Mouse (Mus musculus): ENCODE results near the gene Col1a1.

DNA sequence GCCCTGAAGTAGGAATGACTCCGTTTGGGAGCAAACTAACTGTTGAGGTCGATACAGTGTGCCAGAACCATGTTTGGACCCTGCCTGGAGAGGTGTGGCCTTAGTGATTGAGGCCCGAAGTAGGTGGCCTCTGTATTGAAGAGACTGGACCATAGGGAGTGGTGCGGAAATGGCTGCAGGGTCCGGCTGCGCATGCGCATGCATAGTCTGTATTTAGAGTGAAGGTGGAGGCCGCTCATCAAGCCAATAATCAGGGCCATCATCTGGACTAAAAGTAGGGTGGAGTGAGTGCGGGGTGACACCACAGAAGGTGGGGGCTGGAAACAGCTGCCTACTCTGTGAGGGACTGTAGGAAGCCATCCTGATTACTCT is 21.7 kb downstream of the Col1a1 start:
- TF ChIP-seq CEBPB (IDR thresholded peaks at IDR 0.05; ENCODE audit: low read depth) (no peak), CTCF (IDR thresholded peaks at IDR 0.05; ENCODE audit: control insufficient read depth, insufficient read depth, insufficient read length) (no peak), USF1 (IDR thresholded peaks at IDR 0.05; ENCODE audit: low read depth) (no peak), MYOD1 (IDR thresholded peaks at IDR 0.05; ENCODE audit: control insufficient read depth, insufficient read length, low read depth) (no peak), MYOG (IDR thresholded peaks at IDR 0.05; ENCODE audit: control insufficient read depth, extremely low read depth, insufficient read length) (no peak), MAX (IDR thresholded peaks at IDR 0.05) (no peak)

Measured in C2C12 (cell line).